Mouse (Mus musculus) mouse embryonic stem cell (cell line): ENCODE measurements at regions not wholly inside any gene's neighbourhood (a gene's known extent, or its start where the extent isn't known, plus 50 kb on each side); places are given as distances from the start of the nearest gene placed in this dataset.

ENCODE experiments used
- in situ Hi-C, 2 experiments: fragments of 300-500 bp; cut with MboI; formaldehyde crosslinking; loops; 1 replicate in 1 of 2; 3 replicates in 1 of 2; pipeline ENCODE4 v1.14.3; 2019 to 2020; ENCODE audit warnings: low sequenced_read_pairs in 2 of 2, low pct_unique_long_range_greater_than_20kb in 1 of 2, mixed read lengths in 1 of 2; ENCODE audit not compliant: unreplicated experiment in 1 of 2

GRCm38 (mm10) chr2:171298519-171298918 lies 566.9 kb downstream of the Dok5 start:
- in situ Hi-C loops = no loop called here

DNA sequence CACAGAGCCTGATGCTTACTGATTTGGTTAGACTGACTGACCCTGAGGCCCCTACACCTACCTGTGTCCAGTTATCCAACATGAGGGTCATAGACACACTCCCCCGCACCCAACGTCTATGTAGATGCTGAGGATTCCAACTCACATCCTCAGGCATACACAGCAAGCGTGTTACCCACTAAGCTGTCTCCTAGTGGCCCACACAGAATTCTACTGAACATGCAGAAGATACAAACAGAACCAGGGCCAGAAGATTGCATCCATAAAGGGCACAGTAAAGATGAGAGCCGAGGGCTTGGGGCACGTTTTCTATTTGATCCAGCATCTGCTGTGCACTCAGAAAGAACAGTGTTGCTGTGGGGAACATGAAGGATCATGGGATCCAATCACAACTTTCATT lies 564.0 kb downstream of the Dok5 start:
- in situ Hi-C loops = no loop called here

GRCm38 (mm10) chr2:171292579-171292978 lies 561.0 kb downstream of the Dok5 start:
- in situ Hi-C loops = no loop called here

- in situ Hi-C loops = no loop called here
These were observed 554.2 kb downstream of the Dok5 start for GRCm38 (mm10) chr2:171285719-171286394.

GRCm38 (mm10) chr2:171280132-171280531 lies 548.5 kb downstream of the Dok5 start:
- in situ Hi-C loops = no loop called here

DNA sequence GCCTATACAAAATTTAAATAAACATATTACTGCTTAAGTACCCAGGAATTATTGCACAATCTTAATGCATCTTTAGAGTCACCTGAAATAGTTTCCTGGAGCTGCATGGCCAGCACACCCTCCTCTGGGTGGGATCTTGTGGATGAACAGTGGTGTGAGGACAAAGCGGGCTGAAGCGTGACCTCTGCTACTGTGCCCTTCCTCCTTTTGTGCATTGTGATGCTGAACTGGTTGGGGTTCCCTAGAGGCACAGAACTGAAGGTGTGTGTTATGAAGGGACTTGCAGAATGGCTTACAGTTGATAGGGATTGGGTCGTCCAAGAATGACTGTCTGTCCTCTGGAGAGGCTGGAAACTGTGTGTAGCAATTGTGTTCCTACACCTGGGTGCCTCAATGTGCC lies 547.7 kb downstream of the Dok5 start:
- in situ Hi-C loops = no loop called here

- in situ Hi-C loops = no loop called here
These were observed 521.6 kb downstream of the Dok5 start for GRCm38 (mm10) chr2:171253194-171253593.

- in situ Hi-C loops = no loop called here
These were observed 513.8 kb downstream of the Dok5 start for GRCm38 (mm10) chr2:171245391-171245790.

- in situ Hi-C loops = no loop called here
These were observed 510.7 kb downstream of the Dok5 start for GRCm38 (mm10) chr2:171242356-171242755.

DNA sequence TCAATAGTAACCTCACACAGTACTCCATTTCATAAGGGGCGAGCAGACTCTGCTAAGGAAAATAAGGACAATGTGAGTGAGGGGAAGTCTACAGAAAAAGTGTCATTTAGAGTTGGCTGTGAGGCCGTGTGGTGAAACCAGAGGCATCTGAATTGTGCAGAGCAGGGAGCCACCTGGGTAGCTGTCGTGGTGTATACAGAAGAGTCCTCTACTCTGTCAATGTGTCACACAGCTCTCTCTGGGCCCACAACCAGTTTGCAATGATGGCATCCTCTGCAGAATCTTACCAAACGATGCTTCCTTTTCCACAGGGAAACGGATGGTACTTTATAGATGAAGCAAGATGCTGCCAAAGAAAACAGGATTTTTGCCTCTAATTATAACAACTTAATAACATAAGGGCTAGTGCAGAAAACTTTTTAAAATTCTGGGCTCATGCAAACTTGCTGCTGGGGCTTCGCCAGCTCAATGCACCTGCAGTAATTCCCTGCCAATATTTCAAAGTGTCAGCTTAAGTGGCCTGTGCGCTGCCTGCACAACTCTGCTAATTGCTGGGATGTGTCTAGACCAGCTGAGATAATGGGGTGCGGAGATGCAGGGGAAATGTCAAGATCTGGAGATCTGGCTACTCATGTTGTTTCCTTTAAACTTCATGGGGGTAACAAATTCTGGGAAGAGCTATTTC lies 505.8 kb downstream of the Dok5 start:
- in situ Hi-C loops = no loop called here

DNA sequence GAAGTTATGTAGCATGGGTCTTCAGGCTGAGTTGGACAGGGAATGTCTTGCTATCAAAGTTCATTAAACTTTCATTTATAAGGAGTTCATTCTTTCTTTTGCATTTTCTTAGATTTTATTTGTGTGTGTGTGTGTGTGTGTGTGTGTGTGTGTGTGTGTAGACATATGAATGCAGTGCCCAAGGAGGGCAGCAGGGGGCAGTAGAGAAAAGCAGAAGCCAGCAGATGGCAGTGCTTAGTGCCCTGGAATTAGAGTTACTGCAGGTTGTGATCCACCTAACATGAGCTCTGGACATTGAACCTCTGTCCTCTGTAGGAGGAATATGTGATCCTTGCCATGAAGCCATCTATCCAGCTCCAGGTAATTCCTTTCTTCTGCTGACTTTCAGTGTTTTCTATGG lies 501.2 kb downstream of the Dok5 start:
- in situ Hi-C loops = no loop called here

DNA sequence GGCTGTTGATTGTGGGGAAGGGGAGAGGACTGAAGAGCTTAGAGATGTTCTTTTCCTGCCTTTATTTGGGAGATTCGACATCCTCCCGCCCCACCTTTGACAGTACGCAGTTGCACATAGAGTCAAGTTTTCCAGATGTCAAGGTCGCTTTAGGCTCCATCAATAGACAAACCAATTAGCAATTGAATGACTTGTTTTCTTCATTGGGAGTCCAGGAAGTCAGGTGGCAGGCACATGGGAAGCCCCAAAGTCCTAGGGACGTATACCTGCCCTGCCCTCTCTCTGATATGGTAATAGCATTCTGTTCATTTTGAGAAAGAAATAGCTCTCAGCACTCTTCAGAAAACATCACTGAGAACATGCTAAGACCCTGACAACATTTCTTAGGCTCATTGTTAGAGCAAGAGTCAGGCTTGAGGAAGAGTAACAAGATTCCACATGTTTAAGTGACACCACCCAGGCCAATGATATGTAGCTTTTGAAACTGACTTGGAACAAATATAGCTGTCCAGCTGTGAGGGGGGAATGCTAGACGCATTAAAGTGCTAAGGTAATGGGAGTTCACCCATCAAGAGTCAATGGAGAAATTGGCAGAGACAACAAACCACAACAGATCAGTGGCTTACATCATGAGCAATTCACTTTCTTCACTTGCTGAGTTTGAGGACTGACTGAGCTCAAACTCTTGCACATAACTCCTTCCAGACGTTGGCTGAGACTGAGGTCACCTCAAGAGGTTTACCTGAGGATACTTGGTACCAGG lies 499.9 kb downstream of the Dok5 start:
- in situ Hi-C loops = no loop called here

GRCm38 (mm10) chr2:171230536-171230935 lies 498.9 kb downstream of the Dok5 start:
- in situ Hi-C loops = no loop called here

DNA sequence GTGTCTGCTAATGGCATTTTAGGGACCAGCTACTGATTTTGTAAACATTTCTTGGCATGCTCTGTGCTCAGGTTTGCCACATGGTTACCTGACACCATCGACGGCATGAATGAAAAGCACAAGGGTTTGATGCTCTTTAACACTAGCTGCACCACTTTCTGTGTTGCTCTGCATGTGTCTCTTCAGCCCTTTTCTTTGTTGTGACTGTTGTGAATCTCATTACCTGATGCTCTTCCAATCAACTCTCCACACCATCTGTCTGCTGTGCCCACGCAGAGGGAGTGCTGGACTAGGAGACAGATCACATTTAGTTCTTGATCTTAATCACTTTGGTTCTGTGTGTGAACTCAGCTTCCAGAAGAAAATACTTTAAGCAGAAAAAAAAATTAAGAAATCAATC lies 496.6 kb downstream of the Dok5 start:
- in situ Hi-C loops = no loop called here

DNA sequence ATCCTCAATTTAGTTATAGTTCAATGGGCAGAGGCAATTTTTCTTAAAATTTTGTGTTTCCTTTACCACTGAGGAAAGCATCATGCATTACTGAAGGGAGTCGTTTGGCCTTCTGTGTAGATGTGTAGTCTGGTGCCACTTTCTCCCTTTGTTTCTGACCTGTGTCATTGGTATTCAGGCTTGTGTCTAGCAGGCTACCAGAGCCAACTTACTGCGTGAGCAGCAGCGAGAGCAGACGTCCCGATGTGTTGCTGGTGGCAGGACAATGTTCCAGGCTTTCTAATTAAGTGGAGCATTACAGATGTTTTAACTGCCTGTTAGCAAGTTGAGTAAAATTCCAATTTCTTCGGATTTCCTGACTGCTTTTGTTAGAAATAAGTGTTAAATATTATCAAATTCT lies 482.2 kb downstream of the Dok5 start:
- in situ Hi-C loops = no loop called here

- in situ Hi-C loops = no loop called here
These were observed 464.9 kb downstream of the Dok5 start for GRCm38 (mm10) chr2:171196472-171196871.

DNA sequence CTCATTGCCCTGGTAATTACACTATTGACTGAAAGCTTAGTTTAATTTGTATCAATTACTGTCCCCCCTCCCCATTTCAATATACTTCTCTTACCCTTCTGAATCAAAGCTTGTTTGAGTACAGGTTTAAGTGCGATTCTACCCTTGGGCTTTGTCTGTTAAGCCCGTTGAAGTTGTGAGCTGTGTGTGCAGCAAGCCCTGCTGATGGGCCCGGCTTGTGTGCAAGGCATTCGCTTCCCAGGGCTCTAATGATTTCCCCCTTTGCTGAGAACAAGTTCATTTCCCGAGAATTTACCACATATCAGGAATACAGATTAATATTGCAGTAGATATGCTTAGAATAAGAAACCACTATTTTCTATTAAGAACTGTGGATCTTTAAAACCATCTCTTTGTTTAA lies 460.6 kb downstream of the Dok5 start:
- in situ Hi-C loops = no loop called here
